In genomic region chr1:36893146-36893545, GRCm38 (mm10) we compare ENCODE assay signal across 17 mouse cellular contexts. TPM values are rescaled to one million over a fixed set of nuclear protein-coding genes. Genes with fewer than 3 reads are reported as not detected.
DNase-seq lines count a peak whose midpoint lies in the region; ATAC-seq and TF ChIP-seq lines count a peak whose summit lies in the region.
"Had no signal": no experiment of that assay in that cellular context is flagged by ENCODE, and none has a peak within 500 bp of the region (broad histone marks: within the 10 kb centered on the region; RNA-seq: fewer than 3 reads in every experiment).

No protein-coding gene starts in this region.

- no peak overlapping the region for H3K9ac ChIP-seq in forebrain, embryonic 13.5 days
- H3K9ac ChIP-seq in midbrain, postnatal 0 days (replicated peaks; ENCODE audit: low read length, poor library complexity, severe bottlenecking), result no peak overlapping the region
- no peak overlapping the region for H3K9ac ChIP-seq in midbrain, embryonic 15.5 days
- no peak overlapping the region for H3K9ac ChIP-seq in stomach, embryonic 15.5 days
- H3K9ac ChIP-seq: embryonic facial prominence, embryonic 13.5 days; heart, embryonic 12.5 days; intestine, embryonic 15.5 days; liver, embryonic 12.5 days had no signal

- no peaks in the 10 kb centered on the region for H3K27me3 ChIP-seq in forebrain, embryonic 13.5 days
- no peaks in the 10 kb centered on the region for H3K27me3 ChIP-seq in forebrain, embryonic 10.5 days (ENCODE audit: poor library complexity, severe bottlenecking)
- no peaks in the 10 kb centered on the region for H3K27me3 ChIP-seq in midbrain, postnatal 0 days (ENCODE audit: insufficient read depth, low read length)
- H3K27me3 ChIP-seq in midbrain, embryonic 15.5 days (replicated peaks), result no peaks in the 10 kb centered on the region
- H3K27me3 ChIP-seq in stomach, embryonic 15.5 days (replicated peaks), result no peaks in the 10 kb centered on the region
- H3K27me3 ChIP-seq: embryonic facial prominence, embryonic 13.5 days; heart, embryonic 12.5 days; intestine, embryonic 15.5 days; liver, embryonic 12.5 days had no signal

- H3K36me3 ChIP-seq in forebrain, embryonic 13.5 days (ENCODE audit: poor library complexity, severe bottlenecking), result no peaks in the 10 kb centered on the region
- peaks cover 8% of the 10 kb centered on the region; the same call in 1 of the 2 replicates for H3K36me3 ChIP-seq in forebrain, embryonic 10.5 days (replicated peaks)
- no peaks in the 10 kb centered on the region for H3K36me3 ChIP-seq in midbrain, postnatal 0 days (ENCODE audit: insufficient read depth, low read length)
- H3K36me3 ChIP-seq in midbrain, embryonic 15.5 days (replicated peaks), result no peaks in the 10 kb centered on the region
- no peaks in the 10 kb centered on the region for H3K36me3 ChIP-seq in stomach, embryonic 15.5 days
- H3K36me3 ChIP-seq: intestine, embryonic 15.5 days had no signal

- no peak for DNase-seq in forebrain, embryonic 10.5 days (ENCODE audit: extremely low spot score, low spot score)
- DNase-seq in kidney, adult 8-10 months, result peak; percentile 31 to 47
- DNase-seq in kidney, postnatal 14 days, result no peak
- DNase-seq in midbrain, postnatal 0 days (ENCODE audit: low spot score), result peak; percentile 24
- no peak for DNase-seq in heart, adult 18-20 months
- DNase-seq: gastrocnemius, postnatal 10 days; heart, postnatal 4 days; layer of hippocampus, adult 9-11 months; spleen, adult 18-20 months; thymus, adult 18-20 months had no signal

- 48% methylated on average over 6 of the region's 6 CpGs for WGBS in forebrain, embryonic 13.5 days
- WGBS in forebrain, embryonic 10.5 days, result 88% methylated on average over 6 of the region's 6 CpGs
- 46% methylated on average over 6 of the region's 6 CpGs for WGBS in midbrain, postnatal 0 days
- WGBS in midbrain, embryonic 15.5 days, result 55% methylated on average over 6 of the region's 6 CpGs
- WGBS in stomach, embryonic 15.5 days, result 62% methylated on average over 6 of the region's 6 CpGs

- H3K27ac ChIP-seq in forebrain, embryonic 13.5 days, result peak overlapping the region; percentile 48
- no peak overlapping the region for H3K27ac ChIP-seq in forebrain, embryonic 10.5 days
- no peak overlapping the region for H3K27ac ChIP-seq in midbrain, postnatal 0 days (ENCODE audit: low read depth, low read length)
- no peak overlapping the region for H3K27ac ChIP-seq in midbrain, embryonic 15.5 days
- peak overlapping the region; percentile 49 for H3K27ac ChIP-seq in stomach, embryonic 15.5 days
- H3K27ac ChIP-seq: embryonic facial prominence, embryonic 13.5 days; intestine, embryonic 15.5 days; liver, embryonic 12.5 days had no signal

- H3K4me3 ChIP-seq in forebrain, embryonic 13.5 days, result no peak overlapping the region
- no peak overlapping the region for H3K4me3 ChIP-seq in forebrain, embryonic 10.5 days
- H3K4me3 ChIP-seq in midbrain, postnatal 0 days (ENCODE audit: low read depth, low read length), result no peak overlapping the region
- no peak overlapping the region for H3K4me3 ChIP-seq in midbrain, embryonic 15.5 days
- no peak overlapping the region for H3K4me3 ChIP-seq in stomach, embryonic 15.5 days (replicated peaks)
- H3K4me3 ChIP-seq: embryonic facial prominence, embryonic 13.5 days; heart, embryonic 12.5 days; intestine, embryonic 15.5 days; liver, embryonic 12.5 days had no signal

- peaks cover 22% of the 10 kb centered on the region for H3K4me1 ChIP-seq in forebrain, embryonic 13.5 days
- H3K4me1 ChIP-seq in forebrain, embryonic 10.5 days, result peaks cover 5% of the 10 kb centered on the region
- no peaks in the 10 kb centered on the region for H3K4me1 ChIP-seq in midbrain, postnatal 0 days (ENCODE audit: insufficient read depth, low read length)
- H3K4me1 ChIP-seq in midbrain, embryonic 15.5 days, result peaks cover 12% of the 10 kb centered on the region; the same call in 1 of the 2 replicates
- 0 out of 2 replicates have a peak, but pooled peaks cover 3% of the 10 kb centered on the region for H3K4me1 ChIP-seq in stomach, embryonic 15.5 days

- no peak overlapping the region for H3K4me2 ChIP-seq in forebrain, embryonic 13.5 days
- no peak overlapping the region for H3K4me2 ChIP-seq in midbrain, postnatal 0 days (ENCODE audit: low read depth, low read length, poor library complexity, severe bottlenecking)
- H3K4me2 ChIP-seq in midbrain, embryonic 15.5 days, result no peak overlapping the region
- H3K4me2 ChIP-seq in stomach, embryonic 15.5 days, result no peak overlapping the region
- H3K4me2 ChIP-seq: embryonic facial prominence, embryonic 13.5 days; heart, embryonic 12.5 days; intestine, embryonic 15.5 days; liver, embryonic 12.5 days had no signal

- no peaks in the 10 kb centered on the region for H3K9me3 ChIP-seq in forebrain, embryonic 13.5 days (replicated peaks)
- H3K9me3 ChIP-seq in forebrain, embryonic 10.5 days, result no peaks in the 10 kb centered on the region
- H3K9me3 ChIP-seq in midbrain, postnatal 0 days (ENCODE audit: low read length), result no peaks in the 10 kb centered on the region
- no peaks in the 10 kb centered on the region for H3K9me3 ChIP-seq in midbrain, embryonic 15.5 days
- no peaks in the 10 kb centered on the region for H3K9me3 ChIP-seq in stomach, embryonic 15.5 days
- H3K9me3 ChIP-seq: embryonic facial prominence, embryonic 13.5 days; heart, embryonic 12.5 days; intestine, embryonic 15.5 days; liver, embryonic 12.5 days had no signal

- TF ChIP-seq CTCF in midbrain, postnatal 0 days (IDR thresholded peaks at IDR 0.05), result no peak

- no peak for ATAC-seq in forebrain, embryonic 13.5 days
- ATAC-seq in midbrain, postnatal 0 days (ENCODE audit: low FRiP score), result no peak
- ATAC-seq in midbrain, embryonic 15.5 days (replicated peaks), result no peak
- no peak for ATAC-seq in stomach, embryonic 15.5 days (ENCODE audit: insufficient read depth, low FRiP score, low read depth)
- ATAC-seq: intestine, embryonic 15.5 days had no signal

RNA-seq across cellular contexts. Expression of gene Tmem131, which starts 50.3 kb away (rescaled TPM):
- 12.0 and 12.6 TPM in 2 replicates for polyA plus RNA-seq in forebrain, embryonic 13.5 days (2015; fragmentation: Nextera tagmentation; extraction: Ambion mirVana)
- polyA plus RNA-seq in forebrain, embryonic 10.5 days (2016; fragmentation: Nextera tagmentation; extraction: Ambion mirVana), result 12.2 and 13.0 TPM in 2 replicates
- total RNA-seq in midbrain, postnatal 0 days (2014; rRNA removed), result 25.8 and 36.8 TPM in 2 replicates
- 8.6 and 11.1 TPM in 2 replicates for polyA plus RNA-seq in midbrain, postnatal 0 days (2015; fragmentation: Nextera tagmentation; extraction: Ambion mirVana)
- 13.1 and 14.8 TPM in 2 replicates for polyA plus RNA-seq in midbrain, embryonic 15.5 days (2015; fragmentation: Nextera tagmentation; extraction: Ambion mirVana)
- polyA plus RNA-seq in stomach, embryonic 15.5 days (2015; fragmentation: Nextera tagmentation; extraction: Ambion mirVana), result 13.7 and 16.8 TPM in 2 replicates
- 10 to 100 TPM; 24.2 to 29.6 TPM for total RNA-seq in heart, adult 18-20 months (2021)

Comparison
In these comparisons a context has a peak if more than half of its experiments do, and no peak if none do; other contexts are left out.
1. H3K27ac ChIP-seq: peak in forebrain, embryonic 13.5 days (single experiment) and stomach, embryonic 15.5 days (single experiment); none in forebrain, embryonic 10.5 days (single experiment), midbrain, postnatal 0 days (single experiment) and midbrain, embryonic 15.5 days (single experiment).
2. DNase-seq: peak in kidney, adult 8-10 months (2 of 2) and midbrain, postnatal 0 days (single experiment); none in forebrain, embryonic 10.5 days (single experiment), kidney, postnatal 14 days (single experiment) and heart, adult 18-20 months (0 of 2).